Mouse (Mus musculus) MEL (cell line): Measurements from ENCODE around the gene Tnxb. TPM values are rescaled to one million over a fixed set of nuclear protein-coding genes. Genes with fewer than 3 reads are reported as not detected.

Source experiments
- DNase-seq: peaks from one replicate; pipeline ENCODE4 v3.0.0; 2011; ENCODE audit warnings: low read depth, low spot score
- H3K27ac ChIP-seq: 2 replicates; pipeline ENCODE4 v1.5.1; 2012; ENCODE audit warnings: low read depth, mild to moderate bottlenecking, control low read depth, low read length, moderate library complexity; ENCODE audit not compliant: control insufficient read depth
- H3K27me3 ChIP-seq, 2 experiments: fragments of 150-350 bp in 1 of 2; sonication (generic) in 1 of 2; 2 replicates each; pipeline ENCODE4 v1.6.1; 2012; ENCODE audit warnings: low read length in 2 of 2, mild to moderate bottlenecking in 2 of 2, improper control_type of control experiment in 1 of 2, moderate library complexity in 1 of 2; ENCODE audit not compliant: insufficient read depth in 2 of 2, control insufficient read depth in 1 of 2
- H3K36me3 ChIP-seq, 2 experiments: 2 replicates each; pipeline ENCODE4 v1.6.1; 2012 to 2014; ENCODE audit warnings: low read length in 2 of 2, improper control_type of control experiment in 1 of 2, inconsistent platforms in 1 of 2, mild to moderate bottlenecking in 1 of 2; ENCODE audit not compliant: insufficient read depth in 2 of 2, control insufficient read depth in 1 of 2
- H3K4me1 ChIP-seq, 2 experiments: fragments of 150-350 bp in 1 of 2; sonication (generic) in 1 of 2; 2 replicates each; pipeline ENCODE4 v1.6.1; 2012; ENCODE audit warnings: low read length in 2 of 2, improper control_type of control experiment in 1 of 2, mild to moderate bottlenecking in 1 of 2; ENCODE audit not compliant: insufficient read depth in 2 of 2, control insufficient read depth in 1 of 2
- H3K4me3 ChIP-seq, 2 experiments: fragments of 150-350 bp in 1 of 2; sonication (generic) in 1 of 2; 2 replicates each; pipeline ENCODE4 v1.5.1; 2012; ENCODE audit warnings: low read depth in 2 of 2, low read length in 2 of 2, mild to moderate bottlenecking in 2 of 2, moderate library complexity in 2 of 2, control low read depth in 1 of 2, improper control_type of control experiment in 1 of 2; ENCODE audit not compliant: control insufficient read depth in 1 of 2, insufficient read depth in 1 of 2
- H3K79me2 ChIP-seq: 2 replicates; pipeline ENCODE4 v1.6.1; 2012; ENCODE audit warnings: mild to moderate bottlenecking, low read length, moderate library complexity; ENCODE audit not compliant: control insufficient read depth, poor library complexity, insufficient read depth
- H3K9ac ChIP-seq: 2 replicates; pipeline ENCODE4 v1.6.1; 2012; ENCODE audit warnings: low read depth, mild to moderate bottlenecking, control low read depth, low read length, moderate library complexity; ENCODE audit not compliant: control insufficient read depth, poor library complexity, severe bottlenecking
- H3K9me3 ChIP-seq: fragments of 150-350 bp; sonication (generic); replicated peaks from 2 replicates; pipeline ENCODE4 v1.6.1; 2012; ENCODE audit warnings: mild to moderate bottlenecking, low read length, improper control_type of control experiment, moderate library complexity; ENCODE audit not compliant: insufficient read depth
- BHLHE40 ChIP-seq: IDR thresholded peaks from 2 replicates; pipeline ENCODE4 v1.6.1; 2012; ENCODE audit warnings: low read depth, mild to moderate bottlenecking, inconsistent platforms, low read length, improper control_type of control experiment, borderline replicate concordance
- CTCF ChIP-seq, 3 experiments: IDR thresholded peaks in 2 of 3; conservative IDR thresholded peaks in 1 of 3; 2 replicates each; pipeline ENCODE4 v1.5.1; 2011 to 2012; ENCODE audit warnings: low read length in 3 of 3, low read depth in 2 of 3, mild to moderate bottlenecking in 2 of 3, improper control_type of control experiment in 1 of 3, inconsistent platforms in 1 of 3, mixed read lengths in 1 of 3, moderate library complexity in 1 of 3; ENCODE audit not compliant: control insufficient read depth in 1 of 3, insufficient read depth in 1 of 3, poor library complexity in 1 of 3, severe bottlenecking in 1 of 3
- ELF1 ChIP-seq: IDR thresholded peaks from 2 replicates; pipeline ENCODE4 v1.6.1; 2014; ENCODE audit warnings: low read depth, mild to moderate bottlenecking, inconsistent platforms, low read length, improper control_type of control experiment, moderate library complexity
- EP300 ChIP-seq, 2 experiments: IDR thresholded peaks; 2 replicates each; pipeline ENCODE4 v1.6.1; 2011; ENCODE audit warnings: improper control_type of control experiment in 2 of 2, low read length in 2 of 2, low read depth in 1 of 2, mild to moderate bottlenecking in 1 of 2
- ETS1 ChIP-seq: IDR thresholded peaks from 2 replicates; pipeline ENCODE4 v1.6.1; 2012; ENCODE audit warnings: low read depth, mild to moderate bottlenecking, inconsistent platforms, low read length, improper control_type of control experiment, moderate library complexity
- JUND ChIP-seq: IDR thresholded peaks from 2 replicates; pipeline ENCODE4 v1.6.1; 2011; ENCODE audit warnings: low read depth, mild to moderate bottlenecking, improper control_type of control experiment, low read length
- MAX ChIP-seq: IDR thresholded peaks from 2 replicates; pipeline ENCODE4 v1.6.1; 2011; ENCODE audit warnings: low read length, improper control_type of control experiment
- MEF2A ChIP-seq: IDR thresholded peaks from 2 replicates; pipeline ENCODE4 v1.6.1; 2014; ENCODE audit warnings: low read depth, mild to moderate bottlenecking, inconsistent platforms, low read length, improper control_type of control experiment; ENCODE audit not compliant: poor library complexity, insufficient replicate concordance, severe bottlenecking; ENCODE audit errors: extremely low read depth
- MXI1 ChIP-seq: IDR thresholded peaks from 2 replicates; pipeline ENCODE4 v1.6.1; 2011; ENCODE audit warnings: mild to moderate bottlenecking, low read depth, low read length, improper control_type of control experiment
- NELFE ChIP-seq: IDR thresholded peaks from 2 replicates; pipeline ENCODE4 v1.6.1; 2011; ENCODE audit warnings: low read depth, low read length, improper control_type of control experiment
- NRF1 ChIP-seq: IDR thresholded peaks from 2 replicates; pipeline ENCODE4 v1.6.1; 2014; ENCODE audit warnings: low read depth, mild to moderate bottlenecking, inconsistent platforms, low read length, improper control_type of control experiment, moderate library complexity; ENCODE audit not compliant: poor library complexity, insufficient read depth, severe bottlenecking
- POLR2AphosphoS5 ChIP-seq: IDR thresholded peaks from 2 replicates; pipeline ENCODE4 v1.6.1; 2012; ENCODE audit warnings: low read depth, borderline replicate concordance, mild to moderate bottlenecking, inconsistent platforms, low read length, moderate library complexity, mixed read lengths
- RCOR1 ChIP-seq: IDR thresholded peaks from 2 replicates; pipeline ENCODE4 v1.6.1; 2012; ENCODE audit warnings: low read depth, mild to moderate bottlenecking, inconsistent platforms, low read length, improper control_type of control experiment
- TAL1 ChIP-seq: IDR thresholded peaks from 2 replicates; pipeline ENCODE4 v1.6.1; 2012; ENCODE audit warnings: mild to moderate bottlenecking, inconsistent platforms, low read length, moderate library complexity, mixed read lengths
- TBP ChIP-seq: IDR thresholded peaks from 2 replicates; pipeline ENCODE4 v1.8.0; 2011; ENCODE audit warnings: low read depth, low read length, improper control_type of control experiment
- TCF12 ChIP-seq: IDR thresholded peaks from 2 replicates; pipeline ENCODE4 v1.6.1; 2014; ENCODE audit warnings: low read depth, mild to moderate bottlenecking, inconsistent platforms, low read length, improper control_type of control experiment, moderate library complexity
- UBTF ChIP-seq: IDR thresholded peaks from 2 replicates; pipeline ENCODE4 v1.6.1; 2012; ENCODE audit warnings: low read depth, mild to moderate bottlenecking, inconsistent platforms, low read length, improper control_type of control experiment, moderate library complexity, borderline replicate concordance; ENCODE audit not compliant: insufficient read depth
- USF1 ChIP-seq: IDR thresholded peaks from 2 replicates; pipeline ENCODE4 v1.6.1; 2014; ENCODE audit warnings: low read depth, mild to moderate bottlenecking, inconsistent platforms, low read length, improper control_type of control experiment, moderate library complexity
- USF2 ChIP-seq, 2 experiments: IDR thresholded peaks; 2 replicates each; pipeline ENCODE4 v1.6.1; 2011 to 2012; ENCODE audit warnings: improper control_type of control experiment in 2 of 2, low read length in 2 of 2, borderline replicate concordance in 1 of 2, inconsistent platforms in 1 of 2, low read depth in 1 of 2, mild to moderate bottlenecking in 1 of 2; ENCODE audit not compliant: insufficient read depth in 1 of 2
- ZC3H11A ChIP-seq: IDR thresholded peaks from 2 replicates; pipeline ENCODE4 v1.6.1; 2012; ENCODE audit warnings: low read depth, mild to moderate bottlenecking, inconsistent platforms, low read length, improper control_type of control experiment
- ZKSCAN1 ChIP-seq: IDR thresholded peaks from 2 replicates; pipeline ENCODE4 v1.6.1; 2012; ENCODE audit warnings: low read depth, mild to moderate bottlenecking, inconsistent platforms, low read length, improper control_type of control experiment, moderate library complexity
- ZMIZ1 ChIP-seq: IDR thresholded peaks from 2 replicates; pipeline ENCODE4 v1.6.1; 2012; ENCODE audit warnings: low read depth, mild to moderate bottlenecking, inconsistent platforms, low read length, improper control_type of control experiment, moderate library complexity
- ZNF384 ChIP-seq: IDR thresholded peaks from 2 replicates; pipeline ENCODE4 v1.6.1; 2012; ENCODE audit warnings: low read depth, mild to moderate bottlenecking, inconsistent platforms, low read length, improper control_type of control experiment
- polyA plus RNA-seq, 2 experiments: library from polyadenylated mRNA; stranded (reverse) in 1 of 2; unstranded in 1 of 2; fragments of >175 nt in 1 of 2; fragments of >200 nt in 1 of 2; gene quantifications; 2 replicates each; pipeline versions ENCODE4 v1.2.1 to v1.2.4; 2012; ENCODE audit warnings: low replicate concordance in 2 of 2, low read depth in 1 of 2; ENCODE audit not compliant: insufficient read length in 2 of 2, insufficient read depth in 1 of 2, missing spikeins in 1 of 2
- total RNA-seq: library from RNA; depleted of rRNA; stranded (reverse); fragments of 300-350 nt; gene quantifications from 2 replicates; pipeline ENCODE4 v1.2.3, GENCODE M21; 2012

The Tnxb gene
- total and polyA plus RNA-seq, 3 experiments, result 0.27 to 0.28 TPM; not detected in 1

DNA sequence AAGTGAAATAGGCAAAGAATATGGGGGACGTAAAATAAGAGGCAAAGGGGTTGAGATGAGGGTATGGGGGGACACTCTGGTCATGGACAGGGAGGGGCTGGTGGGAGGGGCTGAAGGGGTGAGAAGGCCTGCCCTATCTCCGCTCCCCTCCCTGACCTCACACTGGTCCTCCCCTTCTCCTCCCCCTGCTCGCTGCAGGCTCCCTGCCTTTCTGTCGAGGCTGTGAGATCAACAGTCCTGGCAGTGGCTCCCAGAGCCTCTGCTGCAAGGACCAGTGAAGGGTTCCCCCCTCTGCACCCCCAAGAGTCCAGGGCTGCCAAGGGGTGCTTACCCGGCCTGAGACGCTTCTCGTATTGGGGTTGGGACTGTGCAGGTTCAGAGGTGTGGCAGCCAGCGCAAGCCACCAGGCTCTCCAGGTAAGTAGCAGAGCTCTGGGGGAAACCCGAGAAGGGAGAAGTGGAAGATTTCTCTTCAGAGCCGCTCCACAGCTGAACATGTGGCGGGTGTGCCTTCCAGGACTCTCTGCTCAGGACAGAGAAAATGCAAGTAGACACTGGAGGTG is 10.0 kb upstream of the Tnxb start:
- peak; percentile 39 for DNase-seq
- Histone ChIP-seq H3K9me3 (no peaks in the 10 kb centered on the region), H3K36me3 (peaks cover 0 to 3% of the 10 kb centered on the region in 2 experiments; a peak in 1 of 4 replicates), H3K4me3 (peak overlapping the region; percentile 6 to 64; a peak in 3 of 4 replicates), H3K79me2 (no peaks in the 10 kb centered on the region), H3K4me1 (peaks cover 0 to 23% of the 10 kb centered on the region in 2 experiments; a peak in 3 of 4 replicates), H3K27ac (no peak overlapping the region), H3K9ac (peak overlapping the region; percentile 24), H3K27me3 (no peaks in the 10 kb centered on the region)
- TF ChIP-seq ZMIZ1 (no peak), NELFE (no peak), TCF12 (no peak), POLR2AphosphoS5 (no peak)

- Histone ChIP-seq H3K27me3 (no peaks in the 10 kb centered on the region), H3K4me3 (peak overlapping the region; percentile 49 to 67), H3K79me2 (no peaks in the 10 kb centered on the region), H3K27ac (peak overlapping the region; percentile 16; the same call in 1 of the 2 replicates), H3K4me1 (peaks cover 0 to 23% of the 10 kb centered on the region in 2 experiments; a peak in 3 of 4 replicates), H3K36me3 (peaks cover 0 to 3% of the 10 kb centered on the region in 2 experiments; a peak in 1 of 4 replicates), H3K9ac (peak overlapping the region; percentile 53), H3K9me3 (no peaks in the 10 kb centered on the region)
- DNase-seq, result peak; percentile 55
- TF ChIP-seq ZC3H11A, result no peak
- TF ChIP-seq CTCF (IDR thresholded peaks at IDR 0.05 in 2 of 3, conservative IDR thresholded peaks at IDR 0.05 in 1 of 3; ENCODE audit: control insufficient read depth in 1 of 3, insufficient read depth in 1 of 3, low read depth in 2 of 3, low read length in 3 of 3, poor library complexity in 1 of 3, severe bottlenecking in 1 of 3), result no peak
- TF ChIP-seq ZNF384, result no peak
- TF ChIP-seq MEF2A, result no peak
- TF ChIP-seq NRF1, result no peak
- TF ChIP-seq JUND, result no peak
- TF ChIP-seq NELFE, result no peak
- TF ChIP-seq ZMIZ1, result no peak
- peak; percentile 56; the same call in 1 of the 2 replicates for TF ChIP-seq USF1
- TF ChIP-seq ELF1, result peak; percentile 27; the same call in 1 of the 2 replicates
- no peak for TF ChIP-seq USF2 (IDR thresholded peaks at IDR 0.05; ENCODE audit: borderline replicate concordance in 1 of 2, insufficient read depth in 1 of 2, low read depth in 1 of 2, low read length in 2 of 2)
- TF ChIP-seq UBTF, result no peak
- TF ChIP-seq TAL1, result no peak
- no peak for TF ChIP-seq ZKSCAN1
- TF ChIP-seq BHLHE40, result peak; percentile 24; the same call in 1 of the 2 replicates
- no peak for TF ChIP-seq TBP
- TF ChIP-seq ETS1, result no peak
- TF ChIP-seq EP300 (IDR thresholded peaks at IDR 0.05; ENCODE audit: low read depth in 1 of 2, low read length in 2 of 2), result no peak
- no peak for TF ChIP-seq RCOR1
- TF ChIP-seq MXI1, result no peak
- no peak for TF ChIP-seq POLR2AphosphoS5
- no peak for TF ChIP-seq MAX
Observed at GRCm38 (mm10) chr17:34661121-34661591, 9.2 kb upstream of the Tnxb start.
